Mouse (Mus musculus): ENCODE measurements around the gene Msmp.
A peak's percentile ranks its signal among the peaks of the same experiment; 100 is the strongest.
"Not testable (repeated sequence)": the region's sequence is repeated elsewhere in the genome, so short reads cannot be mapped to it uniquely, and the experiment has no call there.

The Msmp gene

GRCm38 (mm10) chr4:43584444-43585416, at the start of gene Msmp:
Gene Msmp, minus strand, starts transcription at chr4:43584494.
- DNase-seq: no peak

- no peak for DNase-seq
Observed at GRCm38 (mm10) chr4:43633736-43634135, 49.4 kb upstream of the Msmp start.

GRCm38 (mm10) chr4:43633296-43633695, 49.0 kb upstream of the Msmp start:
- DNase-seq: no peak

DNA sequence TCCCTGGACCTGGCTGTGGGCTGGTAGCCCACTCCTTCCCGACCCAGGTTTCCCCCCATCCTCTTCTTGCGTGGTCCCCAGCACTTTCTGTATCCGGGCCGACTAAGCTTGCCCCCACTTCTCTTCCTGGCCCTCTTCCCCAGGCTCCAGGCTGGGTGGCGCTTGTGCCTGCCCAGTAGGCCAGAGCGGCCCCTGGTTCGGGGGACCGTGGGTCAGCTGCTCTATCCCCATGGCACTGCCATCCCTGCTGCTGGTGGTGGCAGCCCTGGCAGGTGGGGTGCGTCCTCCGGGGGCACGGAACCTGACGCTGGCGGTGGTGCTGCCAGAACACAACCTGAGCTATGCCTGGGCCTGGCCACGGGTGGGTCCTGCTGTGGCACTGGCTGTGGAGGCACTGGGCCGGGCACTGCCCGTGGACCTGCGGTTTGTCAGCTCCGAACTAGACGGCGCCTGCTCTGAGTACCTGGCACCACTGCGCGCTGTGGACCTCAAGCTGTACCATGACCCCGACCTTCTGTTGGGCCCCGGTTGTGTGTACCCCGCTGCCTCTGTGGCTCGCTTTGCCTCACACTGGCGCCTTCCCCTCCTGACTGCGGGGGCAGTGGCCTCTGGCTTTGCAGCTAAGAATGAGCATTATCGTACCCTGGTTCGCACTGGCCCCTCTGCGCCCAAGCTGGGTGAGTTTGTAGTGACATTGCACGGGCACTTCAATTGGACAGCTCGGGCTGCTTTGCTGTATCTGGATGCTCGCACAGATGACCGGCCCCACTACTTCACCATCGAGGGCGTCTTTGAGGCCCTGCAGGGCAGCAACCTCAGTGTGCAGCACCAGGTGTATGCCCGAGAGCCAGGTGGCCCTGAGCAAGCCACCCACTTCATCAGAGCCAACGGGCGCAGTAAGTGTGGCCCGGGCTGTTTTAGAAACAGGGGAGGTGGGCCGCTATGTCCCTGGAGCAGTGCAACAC, 47.9 kb upstream of the Msmp start:
- no peak for DNase-seq

DNA sequence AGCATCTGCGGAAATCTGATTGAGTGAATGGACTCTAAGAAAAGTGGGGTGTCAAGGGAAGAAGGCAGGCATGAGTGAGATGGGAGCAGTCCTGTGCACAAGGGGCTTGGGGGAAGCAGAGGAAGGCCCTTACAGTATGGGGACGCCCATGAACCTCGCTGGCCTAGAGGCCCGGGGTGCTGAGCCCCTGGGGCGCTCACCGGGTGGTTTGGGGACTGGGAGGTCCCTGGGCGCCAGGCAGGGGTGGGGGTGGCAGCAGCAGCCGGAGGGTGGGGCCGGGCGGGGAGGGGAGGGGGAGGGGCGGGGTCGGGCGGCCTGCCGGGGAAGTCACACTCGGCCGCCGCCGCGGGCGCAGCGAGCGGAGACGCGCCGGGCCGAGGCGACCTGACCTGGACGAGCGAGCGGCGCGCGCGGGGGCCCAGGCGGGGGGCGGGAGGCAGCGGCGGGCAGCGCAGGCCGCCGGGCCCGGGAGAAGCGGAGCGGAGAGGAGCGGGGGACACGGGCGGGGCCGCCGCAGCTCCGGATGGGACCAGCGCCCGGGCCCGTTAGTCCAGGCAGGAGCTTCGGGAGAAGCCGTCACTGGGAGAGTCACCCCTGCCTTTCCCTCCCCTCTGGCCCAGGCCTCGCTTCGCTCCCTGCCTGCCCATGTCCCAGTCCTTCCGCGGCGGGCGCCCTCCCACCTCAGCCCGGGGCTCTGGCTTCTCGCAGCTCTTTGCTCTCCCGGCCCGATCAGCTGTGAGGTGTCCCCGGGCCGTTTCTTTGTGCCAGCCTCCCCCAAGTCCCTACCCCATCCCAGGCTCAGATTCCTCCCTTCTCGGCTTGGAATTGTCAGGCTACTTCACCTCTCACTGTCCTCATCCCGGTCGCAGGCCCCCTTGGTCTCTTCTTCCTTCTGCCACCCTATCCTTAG, 47.0 kb upstream of the Msmp start, which contains the start of gene Npr2:
Npr2 (plus strand) TSS at position 890 of the 910 bp plus-strand sequence.
- peak; percentile 29 for DNase-seq

GRCm38 (mm10) chr4:43630671-43631045, 46.4 kb upstream of the Msmp start:
- DNase-seq: no peak

GRCm38 (mm10) chr4:43630030-43630581, 45.8 kb upstream of the Msmp start:
- DNase-seq: peak; percentile 88

DNA sequence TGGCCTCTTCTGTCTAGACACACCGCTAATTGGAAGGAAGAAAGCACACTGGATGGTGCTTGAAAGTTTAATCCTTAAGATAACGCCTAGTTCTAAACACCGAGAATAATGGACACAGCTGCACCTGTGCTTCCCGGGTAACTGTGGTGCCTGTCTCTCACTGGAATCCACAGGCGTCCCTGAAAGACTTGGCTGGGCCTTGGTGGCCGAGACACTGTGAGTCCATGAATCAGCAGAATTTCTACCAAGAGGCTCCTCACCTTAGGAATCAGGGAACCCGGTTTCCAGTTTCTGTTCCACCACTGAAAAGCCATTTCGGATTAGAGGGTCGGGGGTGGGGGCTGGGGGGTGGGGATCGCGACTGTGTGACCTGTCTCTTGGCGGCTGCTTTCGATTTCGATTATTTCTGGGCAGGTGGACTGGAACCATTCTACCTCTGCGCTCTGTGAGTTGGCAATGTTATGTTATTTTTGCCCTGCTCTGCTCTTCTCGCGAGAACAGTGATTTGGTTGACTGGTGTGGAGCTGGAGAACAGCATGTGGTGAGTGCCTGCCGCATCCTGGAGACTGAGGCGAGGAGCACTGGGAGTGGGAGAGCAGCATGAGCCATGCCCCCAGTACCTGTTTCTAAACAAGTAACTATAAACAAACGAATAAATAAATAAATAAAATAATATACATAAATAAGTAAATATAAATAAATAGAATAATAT, 45.0 kb upstream of the Msmp start:
- no peak for DNase-seq

DNA sequence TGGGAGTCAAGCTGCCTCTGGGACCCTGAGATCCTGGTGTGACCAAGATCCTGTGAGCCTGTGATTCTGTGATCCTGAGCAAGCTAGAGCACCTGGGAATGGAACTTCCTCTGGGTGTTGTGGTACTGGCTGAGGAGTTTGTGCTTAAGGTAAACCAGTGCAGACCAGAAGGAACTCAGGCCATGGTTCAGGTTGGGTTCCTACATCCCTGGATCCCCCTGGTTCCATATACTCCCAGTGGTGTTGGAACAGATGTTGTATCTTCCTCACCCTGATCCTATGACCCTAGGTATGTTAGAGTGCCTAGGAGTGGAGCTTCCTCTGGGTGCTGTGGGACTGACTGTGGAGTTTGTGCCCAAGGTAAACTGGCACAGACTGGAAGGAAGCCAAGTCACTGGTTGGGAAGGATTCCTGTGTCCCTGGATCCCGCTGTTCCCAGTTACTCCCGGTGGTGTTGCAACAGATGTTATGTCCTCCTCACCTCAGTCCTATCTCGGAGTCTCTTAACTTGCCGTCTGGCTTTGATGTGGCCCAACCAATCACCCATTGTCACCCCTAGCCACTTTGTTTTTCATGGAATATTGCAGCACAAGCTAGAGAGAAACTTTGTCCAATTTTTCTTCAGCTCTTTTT, 36.0 kb upstream of the Msmp start:
- DNase-seq: no peak

DNA sequence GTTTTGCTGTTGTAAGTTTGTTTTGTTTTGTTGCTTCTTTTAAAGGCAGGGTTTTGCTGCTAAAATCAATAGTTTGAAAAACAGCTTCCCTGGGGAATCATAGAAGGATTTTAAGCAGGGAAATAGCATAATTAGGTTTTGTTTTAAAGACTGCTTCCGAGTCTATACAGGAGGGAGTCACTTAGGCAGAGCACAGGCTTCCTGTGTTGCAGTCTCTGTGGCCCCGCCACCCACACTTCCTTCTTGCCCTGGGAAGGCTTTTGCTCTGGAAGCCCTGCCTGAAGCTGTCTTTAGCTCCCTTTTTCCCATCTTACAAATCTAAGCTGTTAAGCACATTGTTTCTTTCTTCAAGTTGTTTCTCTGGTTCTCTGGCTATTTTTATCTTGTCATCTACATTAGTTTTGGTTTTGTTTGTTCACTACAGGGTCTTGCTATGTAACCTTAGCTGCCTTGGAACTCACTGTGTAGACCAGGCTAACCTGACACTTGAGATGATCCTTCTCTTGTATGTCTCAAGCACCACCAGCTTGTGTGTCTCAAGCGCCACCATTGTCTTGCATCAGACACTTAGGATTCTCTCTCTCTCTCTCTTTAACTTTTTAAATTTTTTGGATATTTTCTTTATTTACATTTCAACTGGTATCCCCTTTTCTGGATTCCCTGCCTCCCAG, 28.9 kb upstream of the Msmp start:
- no peak for DNase-seq

GRCm38 (mm10) chr4:43612534-43612933, 28.2 kb upstream of the Msmp start:
- no peak for DNase-seq

DNA sequence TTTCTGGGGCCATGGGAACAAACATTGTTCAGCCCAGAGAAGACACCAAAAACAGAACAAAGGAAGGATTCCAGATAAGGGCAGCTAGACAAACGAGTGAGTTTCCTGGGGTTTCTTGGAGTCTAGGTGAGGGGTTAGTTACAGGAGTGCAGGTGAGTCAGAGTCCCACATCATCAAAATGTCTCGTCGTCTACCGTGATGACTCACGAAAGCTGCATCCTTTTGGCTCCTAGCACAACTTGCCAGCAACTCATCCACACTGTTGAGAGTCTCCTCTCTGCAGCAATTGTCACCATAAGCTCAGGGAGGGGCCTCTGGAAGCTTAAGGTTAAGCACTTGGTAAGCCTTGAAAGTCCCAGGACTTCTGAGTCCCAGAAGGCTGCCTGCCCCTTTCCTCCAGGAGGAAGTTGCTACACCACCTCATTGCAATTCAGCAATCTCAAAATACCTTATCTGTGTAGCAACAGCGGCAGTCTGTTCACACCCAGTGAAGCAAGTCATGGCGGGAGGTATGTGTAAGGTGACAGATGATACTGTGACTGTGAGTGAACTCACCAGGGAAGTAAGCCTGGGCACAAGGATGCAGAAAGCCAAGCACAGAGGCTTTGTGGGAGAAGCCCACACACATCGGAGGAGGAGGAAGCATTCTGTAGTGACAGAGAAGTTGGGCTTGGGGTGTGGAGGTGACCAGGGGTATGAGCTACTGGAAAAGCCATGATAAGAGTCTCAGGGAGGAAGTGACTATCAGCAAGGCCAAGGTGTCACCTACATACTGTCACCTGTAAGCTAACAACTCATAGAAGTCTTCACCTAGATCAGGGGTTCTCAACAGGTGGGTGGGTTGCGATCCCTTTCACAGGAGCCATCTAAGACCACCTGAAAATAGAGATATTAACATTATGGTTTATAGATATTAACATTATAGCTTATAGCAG, 20.7 kb upstream of the Msmp start:
- no peak for DNase-seq

DNA sequence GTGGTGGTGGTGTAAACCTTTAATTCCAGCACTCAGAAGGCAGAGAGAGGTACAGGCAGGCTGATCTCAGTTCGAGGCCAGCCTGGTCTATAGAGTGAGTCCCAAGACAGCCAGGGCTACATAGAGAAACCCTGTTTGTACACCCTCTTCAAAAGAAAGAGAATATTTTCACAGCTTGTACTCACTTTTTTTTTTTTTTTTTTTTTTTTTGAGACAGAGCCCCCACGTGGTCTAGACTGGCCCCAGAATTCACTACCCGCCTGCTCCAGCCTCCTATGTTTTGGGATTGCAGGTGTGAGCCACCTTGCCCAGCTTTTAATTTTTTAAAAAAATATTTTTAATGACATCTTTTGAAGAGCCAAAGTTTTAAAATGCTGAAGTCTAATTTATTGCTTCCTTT, 19.8 kb upstream of the Msmp start:
- no peak for DNase-seq

DNA sequence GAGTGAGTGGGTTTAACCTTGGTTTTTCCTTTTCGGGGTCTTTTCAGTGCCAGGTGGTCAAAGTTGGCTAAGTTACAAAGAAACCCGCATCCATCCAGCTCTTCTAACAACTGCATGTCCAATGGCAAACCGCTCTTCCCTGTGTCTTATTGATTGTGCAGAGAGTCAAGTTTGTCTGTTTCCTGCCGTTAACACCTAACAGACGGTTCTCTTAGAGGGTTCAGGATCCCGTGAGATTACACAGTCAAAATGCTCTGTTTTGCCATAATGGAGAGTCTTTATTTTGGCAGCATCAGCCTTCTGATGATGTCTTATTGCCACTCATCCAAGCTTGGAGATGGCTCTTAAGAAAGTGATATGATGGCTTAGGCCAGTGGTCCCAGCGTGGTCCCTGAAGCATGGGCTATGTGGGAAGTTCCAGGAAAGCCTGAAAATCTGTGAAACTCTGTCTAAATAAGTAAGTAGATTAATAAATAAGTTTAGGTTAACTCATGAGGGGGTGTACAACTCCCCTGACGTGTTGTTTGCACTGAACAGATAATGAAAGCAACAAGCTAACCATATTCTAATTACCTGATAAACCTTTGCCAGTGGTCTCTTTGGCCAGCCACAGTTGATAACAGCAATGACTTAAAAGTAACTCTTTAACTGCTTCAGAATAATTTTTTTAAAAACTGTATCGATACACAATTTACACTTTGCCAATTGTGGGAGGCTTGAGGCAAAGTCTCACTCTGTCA, 16.1 kb upstream of the Msmp start:
- DNase-seq: no peak

DNA sequence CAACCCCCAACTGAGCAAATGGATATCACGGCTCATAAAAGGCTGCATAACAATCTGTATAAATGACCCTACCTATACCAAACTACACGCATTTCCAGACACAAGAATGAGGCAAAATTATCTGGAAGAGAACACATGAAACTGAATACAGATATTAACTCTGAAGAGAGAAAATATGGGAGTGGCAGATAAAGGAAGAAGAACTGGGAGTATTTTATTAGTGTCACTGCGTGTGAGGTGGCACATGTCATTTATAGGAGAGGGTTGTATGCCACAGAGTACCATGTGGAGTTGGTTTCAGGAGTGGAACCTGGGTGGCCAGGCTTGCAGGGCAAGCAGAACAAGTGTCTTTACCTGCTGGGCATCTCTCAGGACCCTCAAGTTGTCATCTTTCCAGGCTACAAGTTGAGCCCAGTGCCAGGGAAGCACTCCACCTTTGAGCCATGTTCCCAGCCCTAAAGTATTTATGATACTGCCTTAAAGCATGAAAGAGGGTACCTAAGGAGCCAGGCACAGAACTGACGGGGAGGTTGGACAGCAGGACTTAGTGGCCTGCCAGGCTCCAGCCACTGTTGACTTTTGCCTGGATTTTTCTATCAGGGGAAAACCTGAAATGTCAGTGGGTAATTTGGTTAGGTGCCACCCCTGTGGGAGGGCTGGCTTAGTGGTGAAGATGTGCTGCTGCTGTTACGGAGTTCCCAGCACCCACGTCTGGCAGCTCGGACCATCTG, 14.5 kb upstream of the Msmp start:
- DNase-seq: no peak

GRCm38 (mm10) chr4:43598200-43598599, 13.9 kb upstream of the Msmp start:
- DNase-seq: no peak

DNA sequence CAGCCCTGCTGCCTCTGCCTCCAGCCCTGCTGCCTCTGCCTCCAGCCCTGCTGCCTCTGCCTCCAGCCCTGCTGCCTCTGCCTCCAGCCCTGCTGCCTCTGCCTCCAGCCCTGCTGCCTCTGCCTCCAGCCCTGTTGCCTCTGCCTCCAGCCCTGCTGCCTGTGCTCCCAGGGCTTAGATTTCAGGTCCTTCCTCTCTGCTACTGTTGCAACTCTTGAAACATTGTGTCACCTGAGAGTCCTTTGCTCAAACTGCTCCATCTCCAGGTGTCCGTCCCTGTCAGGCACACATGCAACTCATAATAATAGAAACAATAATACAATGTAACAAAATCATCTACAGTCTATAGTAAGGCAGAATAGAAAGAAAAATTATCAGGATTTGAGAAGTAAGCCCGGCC, 12.3 kb upstream of the Msmp start:
- not testable (repeated sequence) for DNase-seq

DNA sequence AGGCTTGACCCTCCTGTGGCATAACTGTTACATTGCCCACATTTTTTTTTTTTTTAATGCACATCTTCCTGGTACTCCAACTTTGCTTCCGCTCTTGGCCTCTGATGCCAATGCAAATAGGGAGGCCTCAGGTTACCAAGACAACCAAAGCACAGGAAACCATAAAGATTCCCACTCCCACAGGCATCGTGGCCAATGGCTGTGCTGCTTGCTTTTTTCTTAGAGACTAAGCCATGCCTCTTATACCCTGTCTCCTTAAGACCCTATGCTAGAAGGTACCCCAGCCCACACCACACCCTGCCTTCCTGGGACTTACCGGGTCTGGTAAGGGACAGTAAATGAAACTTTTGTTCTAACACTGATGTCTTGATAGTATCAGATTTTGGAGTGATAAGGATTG, 9.2 kb upstream of the Msmp start:
- no peak for DNase-seq

Data from right cerebral cortex, adult 18-20 months (tissue).